In the genomic region with DNA sequence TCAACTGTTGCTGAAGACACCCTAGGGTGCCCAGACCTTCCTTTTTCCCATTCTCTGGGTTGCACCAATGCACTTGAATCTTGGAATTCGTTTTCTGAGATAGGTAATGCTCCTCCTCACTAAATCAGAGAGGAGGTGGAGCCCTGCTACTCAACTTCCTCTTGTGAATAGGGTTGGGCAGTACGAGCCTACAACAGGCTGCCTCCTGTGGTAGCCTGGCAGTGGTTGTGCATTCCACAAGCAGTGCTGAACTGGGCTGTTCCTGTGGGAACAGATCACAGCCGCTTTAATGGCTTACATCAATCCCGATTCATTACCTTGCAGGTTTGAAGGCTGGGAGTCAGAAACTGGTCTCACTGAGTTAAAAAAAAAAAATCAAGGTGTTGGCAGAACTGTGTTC, we compare ENCODE assay signal across 12 mouse cellular contexts. TPM values are rescaled to one million over a fixed set of nuclear protein-coding genes. Genes with fewer than 3 reads are reported as not detected.
DNase-seq lines count a peak whose midpoint lies in the region; ATAC-seq and TF ChIP-seq lines count a peak whose summit lies in the region.
"Had no signal": no experiment of that assay in that cellular context is flagged by ENCODE, and none has a peak within 500 bp of the region (broad histone marks: within the 10 kb centered on the region; RNA-seq: fewer than 3 reads in every experiment).

No protein-coding gene starts in this region.

- ATAC-seq in lung, embryonic 16.5 days (ENCODE audit: low read depth): peak; percentile 56; the same call in 1 of the 2 replicates
- peak; percentile 59; the same call in 1 of the 2 replicates for ATAC-seq in heart, embryonic 14.5 days (ENCODE audit: insufficient number of reproducible peaks, insufficient read depth, low FRiP score, low read depth)
- ATAC-seq in liver, postnatal 0 days: no peak

- peak overlapping the region; percentile 89; the same call in 1 of the 2 replicates for H3K4me2 ChIP-seq in lung, embryonic 16.5 days (ENCODE audit: low read depth, low read length)
- H3K4me2 ChIP-seq in heart, embryonic 14.5 days (ENCODE audit: low read length): peak overlapping the region; percentile 67
- no peak overlapping the region for H3K4me2 ChIP-seq in liver, postnatal 0 days (ENCODE audit: low read depth, low read length)

- no peak for TF ChIP-seq EP300 in liver, postnatal 0 days (IDR thresholded peaks at IDR 0.05; ENCODE audit: low read depth)

- H3K27ac ChIP-seq in lung, embryonic 16.5 days (ENCODE audit: low read length): no peak overlapping the region
- peak overlapping the region; percentile 83 to 92 for H3K27ac ChIP-seq in heart, embryonic 14.5 days (replicated peaks in 1 of 2; ENCODE audit: control insufficient read depth in 1 of 2, insufficient read depth in 1 of 2, low read depth in 2 of 2, low read length in 2 of 2)
- H3K27ac ChIP-seq in liver, postnatal 0 days (ENCODE audit: low read depth): no peak overlapping the region

- H3K9me3 ChIP-seq in lung, embryonic 16.5 days (ENCODE audit: control insufficient read depth, low read length): no peaks in the 10 kb centered on the region
- H3K9me3 ChIP-seq in heart, embryonic 14.5 days (ENCODE audit: control insufficient read depth, low read length): no peaks in the 10 kb centered on the region
- H3K9me3 ChIP-seq in liver, postnatal 0 days (ENCODE audit: low read length): no peaks in the 10 kb centered on the region

- H3K9ac ChIP-seq in lung, embryonic 16.5 days (ENCODE audit: low read length): no peak overlapping the region
- peak overlapping the region; percentile 85 for H3K9ac ChIP-seq in heart, embryonic 14.5 days (ENCODE audit: low read length)
- no peak overlapping the region for H3K9ac ChIP-seq in liver, postnatal 0 days (replicated peaks)

- DNase-seq in heart, adult 11 months: peak; percentile 90
- DNase-seq in heart, adult 8-10 months (ENCODE audit: low spot score): no peak
- DNase-seq in lung, postnatal 25 days (ENCODE audit: low spot score): no peak
- peak; percentile 23 for DNase-seq in mesoderm, embryonic 11.5 days (ENCODE audit: low read depth, low spot score)
- no peak for DNase-seq in cerebellum, adult 18-20 months
- DNase-seq in liver, postnatal 0 days: no peak
- DNase-seq: adrenal gland, postnatal 36 days; liver; thymus, adult 18-20 months had no signal

- TF ChIP-seq CTCF in liver, postnatal 0 days (IDR thresholded peaks at IDR 0.05; ENCODE audit: low read depth): no peak

- peaks cover 13% of the 10 kb centered on the region for H3K4me1 ChIP-seq in lung, embryonic 16.5 days (replicated peaks; ENCODE audit: control insufficient read depth, insufficient read depth, low read length)
- peaks cover 5 to 15% of the 10 kb centered on the region in 2 experiments for H3K4me1 ChIP-seq in heart, embryonic 14.5 days (ENCODE audit: control insufficient read depth in 2 of 2, insufficient read depth in 2 of 2, low read length in 2 of 2)
- no peaks in the 10 kb centered on the region for H3K4me1 ChIP-seq in liver, postnatal 0 days (ENCODE audit: insufficient read depth)

- H3K36me3 ChIP-seq in lung, embryonic 16.5 days (ENCODE audit: control insufficient read depth, insufficient read depth, low read length): no peaks in the 10 kb centered on the region
- H3K36me3 ChIP-seq in heart, embryonic 14.5 days (ENCODE audit: control insufficient read depth, insufficient read depth, low read length): no peaks in the 10 kb centered on the region
- H3K36me3 ChIP-seq in liver, postnatal 0 days (replicated peaks; ENCODE audit: insufficient read depth, low read length): no peaks in the 10 kb centered on the region

- WGBS in lung, embryonic 16.5 days: 22% methylated on average over 4 of the region's 4 CpGs
- WGBS in heart, embryonic 14.5 days: 11% methylated on average over 4 of the region's 4 CpGs
- 18% methylated on average over 4 of the region's 4 CpGs for WGBS in liver, postnatal 0 days (ENCODE audit: insufficient replicate concordance)

- no peaks in the 10 kb centered on the region; the same call in 1 of the 2 replicates for H3K27me3 ChIP-seq in lung, embryonic 16.5 days (ENCODE audit: control insufficient read depth, insufficient read depth, low read depth, low read length)
- H3K27me3 ChIP-seq in heart, embryonic 14.5 days (ENCODE audit: control insufficient read depth, insufficient read depth, low read length): no peaks in the 10 kb centered on the region
- peaks cover 18% of the 10 kb centered on the region for H3K27me3 ChIP-seq in liver, postnatal 0 days (ENCODE audit: insufficient read depth, low read length)

- H3K4me3 ChIP-seq in lung, embryonic 16.5 days (ENCODE audit: low read length): no peak overlapping the region
- H3K4me3 ChIP-seq in heart, embryonic 14.5 days (ENCODE audit: control insufficient read depth in 1 of 2, insufficient read depth in 1 of 2, low read depth in 1 of 2, low read length in 2 of 2): peak overlapping the region; percentile 57 to 92
- H3K4me3 ChIP-seq in liver, postnatal 0 days (ENCODE audit: low read depth, low read length): no peak overlapping the region

RNA-seq across cellular contexts. Expression of gene Myocd, which starts 1.2 kb away (rescaled TPM):
- 10 to 100 TPM; 72.3 to 80.0 (median 74.3) TPM for total RNA-seq in heart, adult 8-10 months (2022)
- 12.9 TPM in 2 replicates for polyA plus RNA-seq in lung, embryonic 16.5 days (2015; fragmentation: Nextera tagmentation; extraction: Ambion mirVana)
- 68.7 and 69.8 TPM in 2 replicates for polyA plus RNA-seq in heart, embryonic 14.5 days (2014; fragmentation: Nextera tagmentation; extraction: Ambion mirVana)
- 0.28 TPM in 1 of 2 replicates, not detected in the other for polyA plus RNA-seq in liver, postnatal 0 days (2015; fragmentation: Nextera tagmentation; extraction: Ambion mirVana)
- total RNA-seq: common myeloid progenitor, adult 5-6 weeks had no signal

Comparison
In these comparisons a context has a peak if more than half of its experiments do, and no peak if none do; other contexts are left out.
1. DNase-seq: peak in heart, adult 11 months (single experiment) and mesoderm, embryonic 11.5 days (single experiment); none in heart, adult 8-10 months (single experiment), lung, postnatal 25 days (single experiment), cerebellum, adult 18-20 months (0 of 2) and liver, postnatal 0 days (single experiment).
2. H3K27ac ChIP-seq: peak in heart, embryonic 14.5 days (2 of 2); none in lung, embryonic 16.5 days (single experiment) and liver, postnatal 0 days (single experiment).
3. H3K4me3 ChIP-seq: peak in heart, embryonic 14.5 days (2 of 2); none in lung, embryonic 16.5 days (single experiment) and liver, postnatal 0 days (single experiment).
4. RNA of gene Myocd, which starts 1.2 kb away (polyA plus RNA-seq): 68.7 to 69.8 TPM in heart, embryonic 14.5 days and 12.9 TPM in lung, embryonic 16.5 days; 0.28 TPM in liver, postnatal 0 days; every median in the first group is over 10 times any median in the second.